Mouse (Mus musculus): Measurements from ENCODE around the gene Ciz1. TPM values are rescaled to one million over a fixed set of nuclear protein-coding genes. Genes with fewer than 3 reads are reported as not detected.

Ciz1 gene
- total RNA-seq, 2 experiments from 2014 or later, result 25.6 to 32.2 TPM

- intact Hi-C loops (cut with DNase I), result no loop called here
- no peak for DNase-seq (ENCODE audit: low spot score)
Measured at GRCm38 (mm10) chr2:32318709-32319585, 33.2 kb upstream of the Ciz1 start.

- intact Hi-C loops (cut with DNase I), result no loop called here
- DNase-seq (ENCODE audit: low spot score), result peak; percentile 52
Measured at GRCm38 (mm10) chr2:32319586-32320580, 32.2 kb upstream of the Ciz1 start.

GRCm38 (mm10) chr2:32320721-32321120 is 31.4 kb upstream of the Ciz1 start:
- intact Hi-C loops (cut with DNase I), result no loop called here
- DNase-seq (ENCODE audit: low spot score), result no peak

- DNase-seq (ENCODE audit: low spot score), result no peak
- intact Hi-C loops (cut with DNase I), result no loop called here
Measured at GRCm38 (mm10) chr2:32321591-32322298, 30.4 kb upstream of the Ciz1 start.

GRCm38 (mm10) chr2:32322754-32323741 is 29.1 kb upstream of the Ciz1 start:
- intact Hi-C loops (cut with DNase I), result no loop called here
- no peak for DNase-seq (ENCODE audit: low spot score)

- no peak for DNase-seq (ENCODE audit: low spot score)
- intact Hi-C loops (cut with DNase I), result no loop called here
Measured at GRCm38 (mm10) chr2:32324322-32324721, 27.8 kb upstream of the Ciz1 start.

GRCm38 (mm10) chr2:32325342-32325741 is 26.8 kb upstream of the Ciz1 start:
- intact Hi-C loops (cut with DNase I), result no loop called here
- no peak for DNase-seq (ENCODE audit: low spot score)

- DNase-seq (ENCODE audit: low spot score), result no peak
- intact Hi-C loops (cut with DNase I), result no loop called here
Measured at GRCm38 (mm10) chr2:32327200-32327599, 24.9 kb upstream of the Ciz1 start.

GRCm38 (mm10) chr2:32328911-32329460 is 23.1 kb upstream of the Ciz1 start:
- intact Hi-C loops (cut with DNase I), result no loop called here
- DNase-seq (ENCODE audit: low spot score), result no peak

- intact Hi-C loops (cut with DNase I), result no loop called here
- no peak for DNase-seq (ENCODE audit: low spot score)
Measured at GRCm38 (mm10) chr2:32329531-32329930, 22.6 kb upstream of the Ciz1 start.

GRCm38 (mm10) chr2:32332159-32332558 is 20.0 kb upstream of the Ciz1 start:
- DNase-seq (ENCODE audit: low spot score), result no peak
- intact Hi-C loops (cut with DNase I), result no loop called here

GRCm38 (mm10) chr2:32335888-32336287 is 16.2 kb upstream of the Ciz1 start:
- intact Hi-C loops (cut with DNase I), result no loop called here
- no peak for DNase-seq (ENCODE audit: low spot score)

GRCm38 (mm10) chr2:32339912-32340642 is 12.1 kb upstream of the Ciz1 start:
- no peak for DNase-seq (ENCODE audit: low spot score)
- intact Hi-C loops (cut with DNase I), result no loop called here

GRCm38 (mm10) chr2:32340836-32341633 is 11.1 kb upstream of the Ciz1 start:
- intact Hi-C loops (cut with DNase I), result no loop called here
- DNase-seq (ENCODE audit: low spot score), result no peak

GRCm38 (mm10) chr2:32341634-32341939 is 10.5 kb upstream of the Ciz1 start:
- intact Hi-C loops (cut with DNase I), result no loop called here

GRCm38 (mm10) chr2:32342039-32342438 is 10.1 kb upstream of the Ciz1 start:
- intact Hi-C loops (cut with DNase I), result no loop called here
- DNase-seq (ENCODE audit: low spot score), result no peak

More at GRCm38 (mm10) chr2:32341634-32341939, 10.5 kb upstream of the Ciz1 start:
- no peak for DNase-seq (ENCODE audit: low spot score)

All from heart, postnatal 25 days (tissue).